Mouse (Mus musculus) adrenal gland, adult 8-10 months (tissue): ENCODE data around the gene Ank3. TPM values are rescaled to one million over a fixed set of nuclear protein-coding genes. Genes with fewer than 3 reads are reported as not detected.

Experiments
- DNase-seq: peaks from one replicate; pipeline ENCODE4 v3.0.0; 2022
- total RNA-seq, 4 experiments: library from RNA; stranded (reverse); gene quantifications; 2 replicates each; pipeline ENCODE4 v1.2.4; 2022

Ank3 gene
- total RNA-seq, 4 experiments from 2014 or later: 12.0 to 26.9 (median 20.4) TPM

- DNase-seq: no peak
Observed at GRCm38 (mm10) chr10:69477656-69478055, 79.1 kb downstream of the Ank3 start.

GRCm38 (mm10) chr10:69478831-69479230, 80.3 kb downstream of the Ank3 start:
- DNase-seq: no peak

GRCm38 (mm10) chr10:69485191-69485786, 86.7 kb downstream of the Ank3 start:
- no peak for DNase-seq

- no peak for DNase-seq
Observed at GRCm38 (mm10) chr10:69490182-69490581, 91.6 kb downstream of the Ank3 start.

DNA sequence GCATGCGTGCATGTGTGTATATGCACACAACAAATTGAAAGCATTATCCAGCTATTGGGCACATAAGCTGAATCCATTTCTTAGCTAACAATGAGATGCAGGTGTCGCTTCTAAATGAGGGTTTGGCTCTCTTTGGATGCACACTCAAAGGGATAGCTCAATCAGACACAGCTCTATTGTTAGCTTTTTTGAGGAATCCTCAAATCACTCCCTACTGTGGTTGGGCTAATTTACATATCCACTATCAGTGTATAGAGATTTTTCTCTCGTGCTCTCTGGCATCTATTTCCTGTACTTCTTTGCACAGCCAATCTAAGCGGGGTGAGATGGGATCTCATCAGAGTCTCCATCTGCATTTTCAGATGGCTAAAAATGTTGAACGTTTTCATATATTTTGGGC, 93.4 kb downstream of the Ank3 start:
- DNase-seq: no peak

GRCm38 (mm10) chr10:69497382-69497781, 98.8 kb downstream of the Ank3 start:
- DNase-seq: no peak

GRCm38 (mm10) chr10:69500171-69500860, 101.7 kb downstream of the Ank3 start:
- DNase-seq: no peak

- no peak for DNase-seq
Observed at GRCm38 (mm10) chr10:69503791-69504190, 105.2 kb downstream of the Ank3 start.

DNA sequence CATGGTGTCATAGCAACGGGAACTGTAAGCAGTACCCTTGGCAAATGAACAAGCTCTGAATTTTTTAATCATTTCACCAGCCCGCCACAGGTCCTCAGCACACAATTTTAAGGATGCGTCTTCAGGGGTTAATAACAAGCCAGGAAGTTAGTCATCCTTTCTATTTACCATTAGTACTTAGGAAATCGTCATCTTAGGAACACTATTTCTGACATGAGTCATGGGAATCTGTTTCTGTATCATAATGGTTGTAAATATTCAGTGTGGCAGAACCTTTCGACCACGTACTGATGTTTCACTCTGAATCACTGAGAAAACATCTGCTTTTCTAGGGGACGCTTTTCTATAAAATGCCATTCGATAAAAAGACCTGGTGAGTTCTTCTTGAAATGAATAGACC, 109.1 kb downstream of the Ank3 start:
- DNase-seq: no peak

- no peak for DNase-seq
Observed at GRCm38 (mm10) chr10:69510392-69510791, 111.8 kb downstream of the Ank3 start.

DNA sequence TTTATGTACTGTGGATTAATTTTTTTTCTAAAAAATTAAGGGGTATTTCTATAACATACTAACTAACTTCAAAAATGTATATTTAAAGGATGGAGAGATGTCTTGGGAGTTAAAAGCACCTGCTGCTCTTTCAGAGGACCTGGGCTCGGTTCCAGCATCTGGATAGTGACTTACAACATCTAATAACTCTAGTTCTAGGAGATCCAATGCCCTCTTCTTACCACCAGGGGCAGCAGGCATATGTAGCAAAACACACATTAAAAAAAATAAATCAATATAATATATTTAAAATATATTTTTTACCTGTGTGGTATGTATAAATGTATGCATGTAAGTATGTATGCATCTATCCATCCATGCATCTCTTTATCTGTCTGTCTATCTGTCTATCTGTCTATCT, 112.7 kb downstream of the Ank3 start:
- DNase-seq: no peak

GRCm38 (mm10) chr10:69521977-69522376, 123.4 kb downstream of the Ank3 start:
- no peak for DNase-seq

DNA sequence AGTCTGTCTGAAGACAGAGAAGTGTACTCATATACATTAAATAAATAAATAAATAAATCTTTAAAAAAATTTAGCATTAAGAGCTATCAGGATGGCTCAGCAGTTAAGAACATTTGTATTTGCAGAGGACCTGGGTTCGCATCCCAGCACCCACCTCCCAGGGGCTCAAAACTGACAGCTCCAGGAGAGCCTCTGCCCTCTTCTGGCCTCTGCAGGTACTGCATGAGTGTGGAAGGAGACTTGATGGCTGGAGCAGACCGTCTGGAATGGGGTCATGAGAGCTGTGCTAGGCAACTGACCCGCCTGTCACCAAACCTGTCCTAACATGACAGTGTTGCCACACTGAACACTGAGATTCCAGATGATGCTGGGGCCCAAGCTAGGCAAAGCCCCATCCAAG, 124.6 kb downstream of the Ank3 start:
- DNase-seq: no peak

DNA sequence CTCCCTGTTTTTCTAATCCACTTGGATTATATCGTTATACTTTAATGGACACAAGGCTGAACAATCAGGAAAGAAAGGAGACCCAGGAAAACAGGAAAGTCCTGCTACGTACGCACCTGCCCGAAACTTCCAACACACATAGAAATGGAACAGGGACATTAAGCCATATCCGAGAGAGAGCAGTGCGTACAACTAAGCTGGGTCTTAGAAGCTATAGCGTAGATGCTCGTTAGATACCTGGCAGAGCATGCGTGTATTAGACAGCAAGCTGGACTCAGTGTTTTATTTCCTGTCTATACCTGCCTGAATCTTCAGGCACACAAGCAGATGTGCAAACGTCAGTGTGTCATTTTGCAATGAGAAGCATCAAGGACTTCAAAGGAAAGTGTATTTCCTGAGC, 128.7 kb downstream of the Ank3 start:
- DNase-seq: no peak

DNA sequence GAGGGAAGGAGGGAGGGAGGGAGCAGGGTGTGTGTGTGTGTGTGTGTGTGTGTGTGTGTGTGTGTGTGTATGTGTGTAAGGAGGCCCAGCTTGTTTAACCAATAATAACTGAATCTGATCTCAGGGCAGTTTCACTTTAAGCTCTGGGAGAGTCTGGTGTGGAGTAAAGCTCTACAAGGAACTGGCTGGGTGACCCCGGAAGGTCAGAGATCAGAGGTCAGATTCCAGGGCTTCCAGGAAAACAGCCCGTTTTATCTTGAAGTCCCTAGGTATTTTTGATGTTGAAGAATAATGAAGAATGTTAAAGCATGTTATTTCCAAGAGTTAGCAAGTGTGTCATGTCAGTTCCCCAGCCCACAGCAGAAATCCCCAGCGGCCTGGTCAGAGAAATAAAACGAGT, 130.2 kb downstream of the Ank3 start:
- DNase-seq: no peak

DNA sequence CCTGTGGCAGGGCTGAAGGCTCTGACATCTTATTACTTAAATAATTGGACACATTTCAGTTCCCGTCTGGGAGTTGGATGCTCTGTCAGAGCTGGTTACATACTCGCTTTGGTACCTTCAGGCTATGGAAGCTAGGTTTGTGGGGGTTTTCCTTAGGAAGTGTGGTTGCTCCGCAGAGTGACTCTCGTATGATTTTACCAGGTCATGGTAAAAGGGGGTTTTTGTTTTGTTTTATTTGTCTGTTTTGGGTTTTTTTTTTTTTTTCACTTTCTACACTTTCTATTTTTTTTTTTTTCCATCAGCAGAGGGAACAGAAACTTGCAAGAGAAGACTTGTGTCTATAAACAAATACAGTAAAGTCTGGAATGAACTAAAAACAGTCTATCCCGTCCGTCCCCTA, 131.8 kb downstream of the Ank3 start:
- no peak for DNase-seq

DNA sequence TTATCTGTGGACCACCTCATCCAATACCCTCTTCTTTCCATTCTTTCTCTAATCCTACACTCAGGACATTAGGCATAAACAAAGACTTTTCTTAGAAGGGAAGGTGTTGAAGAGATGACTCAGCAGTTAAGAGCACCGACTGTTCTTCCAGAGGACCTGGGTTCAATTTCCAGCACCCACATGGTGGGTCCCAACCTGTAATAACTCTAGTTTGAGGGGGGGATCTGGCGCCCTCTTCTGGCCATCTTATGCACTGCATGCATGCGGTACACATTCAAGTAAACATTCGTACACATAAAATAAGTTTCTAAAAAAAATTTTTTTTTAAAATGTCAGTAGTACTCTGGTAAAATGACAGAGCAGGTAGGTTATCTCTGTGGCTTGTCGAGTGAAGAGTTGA, 133.0 kb downstream of the Ank3 start:
- DNase-seq: no peak

GRCm38 (mm10) chr10:69532169-69532730, 133.7 kb downstream of the Ank3 start:
- no peak for DNase-seq

DNA sequence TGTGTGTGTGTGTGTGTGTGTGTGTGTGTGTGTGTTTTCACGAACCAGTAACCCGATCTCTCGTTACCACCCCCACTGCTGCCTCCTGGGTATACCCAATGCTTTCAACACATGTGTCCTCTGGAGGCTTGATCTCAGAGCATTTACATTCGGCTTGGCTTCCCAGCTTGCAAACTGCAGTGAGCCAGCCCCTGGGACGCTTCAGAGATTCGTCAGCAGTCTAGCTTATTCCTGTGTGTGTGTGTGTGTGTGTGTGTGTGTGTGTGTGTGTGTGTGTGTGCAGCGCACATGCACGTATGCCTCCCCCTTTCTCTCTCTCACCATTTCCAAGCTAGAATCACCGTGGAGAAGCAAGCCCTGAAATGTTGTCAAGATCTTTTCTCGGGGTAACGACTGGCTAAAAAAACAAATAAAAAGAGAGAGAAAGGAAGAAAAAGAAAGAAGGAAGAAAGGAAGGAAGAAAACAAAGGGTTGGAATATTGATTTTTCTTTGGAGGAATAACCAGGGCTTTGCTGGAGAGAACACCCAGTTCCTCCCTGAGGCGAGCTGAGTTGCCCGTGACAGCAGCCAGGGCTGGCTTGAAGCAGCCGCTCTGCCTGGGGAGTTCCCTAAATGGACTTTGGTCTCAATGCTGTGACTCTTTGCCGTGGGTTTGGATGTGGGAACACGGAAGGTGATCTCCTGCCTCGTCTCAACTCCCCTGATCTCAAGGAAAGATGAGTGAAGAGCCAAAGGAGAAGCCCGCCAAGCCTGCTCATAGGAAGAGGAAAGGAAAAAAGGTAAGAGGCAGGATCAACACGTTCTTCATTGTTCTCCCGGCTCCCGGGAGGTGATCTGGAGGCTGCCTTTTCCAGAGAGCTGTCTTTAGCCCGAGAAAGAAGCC, 135.2 kb downstream of the Ank3 start:
- no peak for DNase-seq

GRCm38 (mm10) chr10:69534716-69535115, 136.1 kb downstream of the Ank3 start:
- no peak for DNase-seq

- DNase-seq: no peak
Observed at GRCm38 (mm10) chr10:69535123-69535930, 136.8 kb downstream of the Ank3 start.

- DNase-seq: no peak
Observed at GRCm38 (mm10) chr10:69535931-69536200, 137.3 kb downstream of the Ank3 start.
